Mouse (Mus musculus) lung, postnatal 36 days (tissue): ENCODE measurements around the gene Hdgfl2.

Source experiments
- DNase-seq: peaks from one replicate; pipeline ENCODE4 v3.0.0; 2022; ENCODE audit warnings: mixed read lengths

Hdgfl2 gene

DNA sequence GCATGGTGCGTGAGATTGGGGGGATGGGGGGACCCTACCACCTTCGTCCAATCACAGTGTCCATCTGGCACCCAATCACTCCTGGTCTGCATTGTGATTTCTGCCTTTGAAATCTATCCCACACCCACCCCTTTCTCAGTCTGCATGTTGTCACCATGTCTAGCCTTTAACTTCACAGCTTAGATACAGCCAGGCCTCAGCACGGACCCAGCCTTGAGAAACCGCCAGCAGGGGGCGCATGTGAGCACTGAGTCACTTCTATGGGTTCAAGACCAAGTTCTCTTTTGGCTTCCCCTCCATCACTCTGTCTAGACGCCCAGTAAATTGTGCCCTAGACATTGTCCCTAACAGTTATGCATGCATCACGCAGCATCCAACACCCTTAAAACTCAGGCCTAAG, 52.4 kb downstream of the Hdgfl2 start:
- peak; percentile 85 for DNase-seq

DNA sequence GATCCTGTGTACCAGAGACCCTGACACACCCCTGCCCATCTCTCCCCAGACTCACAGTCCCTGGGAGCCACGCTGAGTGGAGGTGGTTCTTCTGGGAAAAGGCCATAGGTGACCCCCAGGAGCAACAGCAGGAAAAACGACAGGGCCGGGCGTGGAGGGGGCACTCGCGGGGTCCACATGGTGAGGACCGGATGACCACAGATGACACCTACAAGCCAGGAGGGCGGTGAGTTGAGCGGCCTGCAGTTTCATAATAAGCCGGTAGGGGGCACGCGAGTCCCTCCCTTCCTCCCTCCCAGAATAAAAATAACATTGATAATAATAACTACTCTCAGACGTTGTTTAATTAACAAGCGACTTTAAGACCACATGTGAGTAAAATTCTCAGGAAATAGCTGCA, 53.2 kb downstream of the Hdgfl2 start:
- DNase-seq = peak; percentile 81

DNA sequence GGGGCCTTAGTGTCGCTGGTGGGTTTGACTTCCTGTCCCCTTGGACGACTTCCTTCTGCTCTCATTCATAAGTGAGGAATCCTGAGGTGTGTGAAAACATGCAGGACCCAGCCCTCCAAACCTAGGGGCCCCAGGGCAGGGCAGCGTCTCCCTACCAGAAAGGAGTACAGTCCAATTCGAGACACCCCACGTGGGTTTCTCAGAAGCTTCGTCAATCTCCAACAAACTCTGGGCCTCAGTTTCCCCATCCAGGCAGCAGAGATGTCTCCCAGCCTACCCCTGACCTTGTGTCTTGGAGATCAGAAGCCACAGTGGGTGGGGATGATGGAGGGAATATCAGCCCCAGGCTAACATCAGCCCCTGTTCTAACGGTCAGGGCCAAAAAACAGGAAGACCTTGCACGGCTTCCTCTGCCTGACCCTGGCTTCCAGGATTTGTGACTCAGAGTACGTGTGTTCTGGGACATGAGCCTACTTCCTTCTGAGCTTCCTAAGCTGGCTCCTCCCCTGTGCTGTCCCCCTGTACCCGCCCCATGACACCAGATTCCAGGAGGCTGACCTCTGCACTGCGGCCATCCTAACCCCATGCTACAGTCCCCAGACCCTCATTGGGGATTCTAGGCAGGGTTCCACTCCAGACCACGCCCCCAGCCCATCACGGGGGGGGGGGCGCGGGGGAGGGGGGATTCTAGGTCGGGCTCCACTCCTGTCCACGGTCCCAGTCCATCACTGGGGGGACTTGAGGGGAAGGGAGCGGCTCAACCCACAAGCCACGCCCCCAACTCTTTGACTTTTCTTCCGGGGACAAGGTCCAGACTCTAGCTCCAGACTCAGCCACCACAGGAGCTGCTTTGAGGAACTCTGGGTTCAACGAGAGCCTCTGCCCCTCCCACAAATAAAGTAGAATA, 54.3 kb downstream of the Hdgfl2 start:
- DNase-seq = peak; percentile 85

DNA sequence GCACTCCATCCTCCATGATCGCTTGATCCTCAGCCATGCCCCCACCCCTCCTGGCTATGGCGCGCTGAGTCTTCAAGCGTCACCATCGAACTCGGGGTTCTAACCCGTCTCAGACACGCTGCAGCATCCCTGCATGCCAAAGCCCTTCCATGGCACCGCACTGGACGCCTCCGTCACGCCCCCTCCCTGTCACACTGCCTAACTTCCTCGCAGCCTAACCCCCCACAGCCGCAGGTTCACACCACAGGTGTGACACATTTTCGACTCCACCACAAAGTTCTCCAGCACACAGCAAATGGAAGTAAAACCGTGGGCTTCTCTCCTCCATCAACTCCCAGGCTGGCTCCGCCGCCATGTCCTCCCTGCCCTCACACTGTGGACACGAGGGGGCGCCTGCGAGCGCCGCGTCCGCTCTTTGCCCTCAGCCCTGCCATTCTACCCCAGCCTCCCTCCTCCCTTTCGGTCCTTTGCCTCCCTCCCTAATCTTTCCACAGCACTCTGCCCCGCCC, 55.1 kb downstream of the Hdgfl2 start:
- peak; percentile 78 for DNase-seq

DNA sequence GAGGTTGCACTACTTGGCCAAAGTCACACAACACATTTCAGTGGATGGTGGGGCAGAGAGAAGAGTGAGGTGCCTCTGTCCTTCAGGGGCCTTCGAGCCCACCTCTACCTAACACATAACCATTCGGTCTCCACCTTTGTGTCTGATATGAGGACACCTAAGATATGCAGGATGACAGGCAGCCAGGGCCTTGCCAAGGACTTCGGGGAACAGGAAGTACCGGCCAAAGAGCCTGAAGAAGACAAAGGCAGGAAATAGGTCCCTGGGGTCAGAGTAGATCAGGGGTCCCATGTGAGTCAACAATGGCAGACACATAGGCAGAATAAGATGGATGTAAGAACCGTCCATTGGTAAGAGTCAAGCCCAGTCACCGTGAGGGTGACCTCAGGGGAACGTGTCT, 57.1 kb downstream of the Hdgfl2 start:
- DNase-seq = no peak

DNA sequence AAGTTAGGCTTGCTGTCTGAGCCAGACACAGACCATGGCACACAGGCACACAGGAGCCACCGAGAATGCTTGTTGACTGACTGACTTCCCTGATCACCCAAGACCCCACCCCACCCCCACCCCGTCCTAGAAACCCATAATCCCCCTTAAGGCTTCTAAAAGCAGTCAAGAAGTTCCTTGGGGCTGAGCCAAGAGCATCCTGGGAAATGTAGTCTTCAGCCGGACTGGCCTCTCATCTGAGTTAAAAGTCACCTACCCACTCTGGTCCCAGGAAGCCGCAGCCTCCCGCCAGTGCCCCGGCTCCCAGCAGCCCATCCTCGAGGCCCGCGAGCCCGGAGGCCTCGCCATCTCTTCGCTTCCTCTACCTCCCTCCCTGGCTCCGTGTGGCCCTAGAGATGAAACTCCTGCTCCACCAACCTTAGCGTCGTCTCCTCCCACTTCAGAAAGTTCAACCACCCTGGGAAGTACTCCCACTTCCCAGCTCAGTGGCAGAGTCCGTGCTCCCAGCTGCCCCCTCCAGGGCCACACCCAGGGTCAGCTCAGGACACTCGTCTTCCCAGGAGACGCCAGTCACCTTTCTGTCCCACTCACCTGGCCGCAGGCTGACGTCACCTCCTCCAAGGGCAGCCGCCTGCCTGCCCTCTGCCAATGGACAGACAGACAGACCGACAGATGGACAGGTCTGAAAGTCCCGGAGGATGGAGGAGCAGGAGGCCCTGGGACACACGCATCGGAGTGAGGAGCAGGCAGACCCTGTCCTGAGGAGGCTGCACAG, 58.6 kb downstream of the Hdgfl2 start:
- peak; percentile 21 for DNase-seq

DNA sequence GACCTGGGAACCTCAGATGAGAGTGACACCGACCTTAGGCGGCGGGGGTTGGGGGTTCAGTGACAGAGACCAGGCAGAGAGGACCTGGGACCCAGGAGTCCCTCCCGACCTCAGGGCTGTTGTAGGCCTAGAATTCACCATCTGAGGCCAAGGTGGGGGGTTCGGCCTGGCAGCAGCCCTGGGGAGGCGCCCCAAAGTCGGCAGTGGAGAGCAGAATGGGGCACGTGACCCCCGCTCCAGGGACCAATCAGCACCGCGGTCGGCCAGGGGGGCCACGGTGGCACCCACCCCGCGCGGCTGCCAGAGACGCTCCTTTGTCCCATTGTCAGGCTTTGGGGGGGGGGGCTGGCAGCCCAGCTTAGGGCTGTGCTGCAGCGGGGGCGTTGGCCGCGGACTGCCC, 59.9 kb downstream of the Hdgfl2 start:
- DNase-seq = no peak

DNA sequence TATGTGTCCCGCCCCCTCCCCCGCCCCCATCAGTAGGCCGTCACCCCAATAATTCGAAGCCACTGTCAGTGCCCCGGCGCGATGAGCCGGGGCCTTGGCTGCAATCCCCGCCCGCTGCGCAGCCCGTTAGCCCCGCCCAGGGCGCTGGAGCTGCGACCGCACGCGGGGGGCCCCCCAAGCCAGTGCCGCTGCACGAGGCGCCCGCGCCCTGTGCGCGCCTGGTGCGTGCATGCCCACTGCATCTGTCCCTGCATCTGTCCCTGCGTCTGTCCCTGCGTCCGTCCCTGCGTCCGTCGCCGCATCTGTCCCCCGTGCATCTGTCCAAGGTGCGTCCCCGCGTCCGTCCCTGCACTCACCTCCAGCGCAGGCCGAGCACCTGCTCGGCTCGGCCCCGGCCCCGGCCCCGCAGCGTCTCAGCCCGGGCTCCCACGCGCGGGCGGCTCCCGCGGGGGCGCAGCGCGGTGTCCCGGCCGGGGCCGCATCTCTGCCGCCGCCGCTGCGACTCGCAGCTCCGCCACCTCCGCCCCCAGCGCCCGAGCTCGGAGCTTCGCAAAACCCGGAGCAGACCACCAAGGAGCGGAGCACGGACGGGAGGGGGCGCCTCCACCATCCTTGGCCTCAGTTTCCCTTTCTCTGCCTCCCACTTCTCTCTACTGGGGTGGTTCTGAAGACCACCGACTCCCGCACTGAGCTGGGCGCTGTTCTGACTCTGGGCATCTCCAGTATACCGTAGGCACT, 60.6 kb downstream of the Hdgfl2 start, which contains the start of gene Sema6b:
TSS of gene Sema6b (minus strand) at position 486 of the 738 bp plus-strand sequence.
- DNase-seq = peak; percentile 35

DNA sequence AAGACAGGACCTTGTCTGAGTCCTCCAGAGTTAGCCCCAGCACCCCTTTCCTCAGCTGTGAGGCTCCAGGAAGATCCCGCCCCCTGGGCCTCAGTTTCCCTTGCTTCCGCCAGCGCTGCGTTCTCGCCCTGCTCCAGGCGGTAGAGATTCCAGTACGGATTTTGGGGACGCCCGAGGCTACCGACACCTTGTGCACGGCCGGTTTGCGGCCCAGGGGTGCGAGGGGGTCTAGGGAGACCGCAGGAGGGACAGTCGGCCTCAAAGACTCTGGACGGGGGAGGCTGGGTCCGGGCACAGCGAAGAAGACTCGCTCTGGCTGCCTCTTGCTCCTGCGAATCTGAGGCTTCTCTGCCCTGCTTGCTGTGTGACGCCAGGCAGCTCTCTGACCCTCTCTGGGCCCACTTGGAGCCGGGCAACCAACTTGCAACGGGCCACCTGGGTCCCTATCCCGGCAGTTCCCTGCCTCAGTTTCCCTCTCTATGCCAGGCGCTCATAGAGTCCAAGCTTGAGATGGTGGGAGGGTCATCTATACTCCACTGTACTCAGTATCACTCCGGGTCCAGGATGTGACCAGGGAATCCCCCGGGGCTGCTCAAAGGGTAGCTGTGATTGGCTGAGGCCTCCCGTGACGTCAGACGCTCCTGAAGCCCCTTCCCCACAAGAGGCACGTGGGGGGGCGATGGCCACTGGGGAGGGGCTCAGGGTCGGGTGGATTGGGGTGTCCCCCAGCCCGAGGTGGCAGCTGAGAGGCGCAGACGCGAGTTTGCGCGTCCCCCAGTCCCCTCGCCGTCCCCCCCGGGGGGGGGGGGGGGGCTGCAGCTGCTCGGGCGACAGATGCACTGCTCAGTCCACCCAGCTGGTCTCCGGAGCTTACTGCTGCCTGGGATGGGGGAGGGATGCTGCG, 62.5 kb downstream of the Hdgfl2 start:
- DNase-seq = no peak

DNA sequence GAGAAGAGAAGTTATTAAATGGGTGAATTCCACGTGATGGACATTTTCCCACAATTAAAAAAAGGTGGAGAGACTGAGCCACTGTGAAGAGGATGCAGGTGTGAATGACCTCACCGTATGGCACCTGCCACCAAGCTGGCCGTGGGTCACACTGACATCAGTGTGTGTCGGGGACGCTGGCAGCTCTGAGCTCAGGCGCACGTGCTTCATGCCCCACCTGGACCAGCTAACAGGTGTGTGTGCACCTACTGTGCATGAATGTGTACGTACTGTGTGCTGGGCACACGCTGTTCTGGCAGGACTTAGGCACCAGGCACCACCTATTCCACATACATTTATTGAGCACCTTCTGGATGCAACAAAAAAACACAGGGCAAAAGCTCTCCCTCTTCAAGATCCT, 65.1 kb downstream of the Hdgfl2 start:
- DNase-seq = no peak

DNA sequence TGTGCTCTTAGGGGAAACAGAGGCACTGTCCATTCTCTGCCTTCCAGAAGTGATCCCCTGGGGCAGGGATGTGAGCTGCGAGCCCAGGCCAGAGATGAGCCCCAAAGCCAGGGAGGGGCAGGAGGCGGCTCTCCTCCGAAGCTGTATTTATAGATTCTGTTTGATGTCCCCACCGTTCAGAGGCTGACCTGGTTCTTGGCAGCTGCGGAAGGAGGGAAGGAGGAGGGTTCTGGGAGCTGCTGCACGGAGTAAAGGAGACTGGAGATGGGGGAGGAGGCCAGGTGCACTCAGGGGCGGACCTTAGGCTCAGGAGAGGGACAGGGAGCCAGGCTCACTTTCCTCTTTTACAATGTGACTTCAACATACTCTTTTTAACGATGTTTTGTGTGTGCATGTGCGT, 66.7 kb downstream of the Hdgfl2 start:
- DNase-seq = no peak

DNA sequence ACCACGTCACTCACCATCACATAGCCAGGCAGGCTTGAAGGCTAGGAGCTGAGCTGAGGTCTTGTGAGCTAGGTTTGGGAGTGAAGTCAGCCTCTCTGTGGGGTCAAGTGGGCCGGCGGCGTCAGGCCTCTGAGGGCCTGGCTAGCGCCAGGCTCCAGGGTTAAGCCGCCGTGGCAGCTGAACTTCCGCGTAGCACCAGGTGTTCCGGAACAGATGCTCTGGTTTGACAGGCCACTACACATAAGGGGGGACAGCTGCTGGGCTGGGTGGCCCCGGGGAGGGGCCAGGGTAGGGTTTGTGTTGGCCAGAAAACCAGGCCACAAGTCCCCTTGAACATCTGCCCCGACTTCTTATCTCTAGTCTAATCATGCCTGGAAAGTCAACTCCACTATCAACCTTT, 68.0 kb downstream of the Hdgfl2 start:
- no peak for DNase-seq

DNA sequence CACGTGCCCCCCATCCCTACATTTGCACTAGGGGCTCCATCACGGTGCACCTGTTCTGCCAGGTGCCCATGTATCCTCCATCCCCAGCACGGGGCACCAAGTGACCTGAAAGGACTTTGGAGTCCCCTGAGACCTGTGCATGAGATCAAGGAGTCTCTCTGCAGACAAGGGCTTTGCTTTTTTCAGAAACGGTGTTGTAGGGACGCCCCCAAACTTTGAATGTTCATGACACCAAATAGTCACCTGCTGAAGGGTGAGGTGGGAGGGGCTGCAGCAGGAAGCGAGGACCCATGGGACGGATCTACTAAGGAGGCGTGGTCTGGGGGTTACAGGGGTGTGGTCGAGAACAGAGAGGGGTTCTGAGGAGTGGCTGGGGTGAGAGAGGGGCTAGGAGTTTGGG, 68.8 kb downstream of the Hdgfl2 start:
- no peak for DNase-seq

DNA sequence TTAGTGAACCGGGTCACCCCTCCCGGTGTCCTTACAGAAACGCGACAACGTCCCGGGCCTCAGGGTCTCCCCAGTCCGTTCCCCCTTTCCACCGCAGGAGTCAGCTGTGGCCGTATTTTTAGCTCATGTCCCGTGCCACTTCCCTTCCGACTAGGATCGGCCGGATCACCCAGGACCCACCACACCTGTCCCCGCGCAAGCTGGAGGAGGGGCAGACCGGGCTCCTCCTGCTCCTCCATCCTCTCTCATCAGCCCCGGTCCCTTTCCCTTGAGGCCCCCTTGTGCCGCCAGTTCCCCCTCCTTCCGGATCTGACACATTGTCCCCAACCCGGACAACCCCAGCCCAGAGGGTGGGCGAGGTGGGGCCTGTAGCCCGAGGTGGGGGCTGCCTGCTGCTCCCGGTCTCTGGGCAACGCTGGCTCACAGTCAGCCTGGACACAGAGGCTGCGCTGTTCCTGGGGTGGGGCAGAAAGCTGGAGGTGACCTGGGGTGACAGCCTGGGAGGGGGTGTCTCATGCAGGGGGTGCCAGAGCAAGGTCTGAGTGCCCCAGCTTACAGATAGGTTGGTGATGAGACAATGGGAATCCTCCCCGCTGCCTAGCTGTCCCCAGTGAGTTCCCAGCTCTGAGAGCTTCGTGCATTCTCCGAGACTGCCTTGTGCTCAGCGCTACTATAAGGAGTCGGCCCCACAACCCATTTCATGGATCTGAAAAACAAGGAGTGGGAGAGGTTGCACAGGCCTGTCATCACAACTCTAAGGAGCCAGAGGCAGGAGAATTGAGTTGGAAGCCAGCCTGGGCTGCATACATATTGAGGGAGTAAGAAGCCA, 69.6 kb downstream of the Hdgfl2 start:
- DNase-seq = no peak

DNA sequence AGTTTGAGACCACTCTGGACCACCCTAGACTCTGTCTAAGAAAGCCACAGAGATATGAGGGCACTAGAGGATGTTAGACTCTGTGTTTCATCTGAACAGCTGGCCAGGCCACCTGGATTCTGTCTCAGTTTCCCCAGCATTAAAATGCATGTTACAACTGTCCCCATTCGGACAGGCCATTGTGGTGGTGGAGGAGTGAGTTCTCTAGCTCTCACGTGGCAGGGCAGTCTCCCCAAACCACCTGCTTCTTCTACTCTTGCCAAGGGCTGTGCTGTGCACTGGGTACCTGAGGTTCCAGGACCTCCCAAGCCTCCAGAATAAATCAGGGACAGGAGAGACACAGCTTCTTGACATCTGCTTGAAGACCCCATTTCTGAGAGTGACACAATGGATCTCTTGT, 70.5 kb downstream of the Hdgfl2 start:
- no peak for DNase-seq
